8 mouse cellular contexts compared by ENCODE assay signal in genomic region chr7:30233387-30233786, GRCm38 (mm10). TPM values are rescaled to one million over a fixed set of nuclear protein-coding genes. Genes with fewer than 3 reads are reported as not detected.
DNase-seq lines count a peak whose midpoint lies in the region; ATAC-seq lines count a peak whose summit lies in the region.
"Had no signal": no experiment of that assay in that cellular context is flagged by ENCODE, and none has a peak within 500 bp of the region (broad histone marks: within the 10 kb centered on the region; RNA-seq: fewer than 3 reads in every experiment).

No protein-coding gene starts in this region.

- H3K27ac ChIP-seq in forebrain, embryonic 14.5 days (ENCODE audit: low read depth, low read length): no peak overlapping the region
- no peak overlapping the region for H3K27ac ChIP-seq in limb, embryonic 15.5 days

- WGBS in forebrain, embryonic 14.5 days: 91% methylated on average over 20 of the region's 20 CpGs
- WGBS in limb, embryonic 15.5 days: 88% methylated on average over 20 of the region's 20 CpGs

- ATAC-seq in forebrain, embryonic 14.5 days: no peak
- ATAC-seq in limb, embryonic 15.5 days (ENCODE audit: insufficient number of reproducible peaks, low FRiP score, low TSS enrichment, low read depth): no peak
- no peak for ATAC-seq in granulocyte monocyte progenitor cell, adult 5-6 weeks (replicated peaks; ENCODE audit: poor library complexity, severe bottlenecking)

- H3K36me3 ChIP-seq in forebrain, embryonic 14.5 days (ENCODE audit: control insufficient read depth, insufficient read depth, low read length): peaks cover 33% of the 10 kb centered on the region
- peaks cover 30% of the 10 kb centered on the region for H3K36me3 ChIP-seq in limb, embryonic 15.5 days

- peak overlapping the region; percentile 75; the same call in 1 of the 2 replicates for H3K4me2 ChIP-seq in forebrain, embryonic 14.5 days (ENCODE audit: low read length)
- H3K4me2 ChIP-seq in limb, embryonic 15.5 days: no peak overlapping the region

- H3K4me1 ChIP-seq in forebrain, embryonic 14.5 days (ENCODE audit: control insufficient read depth, insufficient read depth, low read length): peaks cover 12% of the 10 kb centered on the region
- peaks cover 20% of the 10 kb centered on the region for H3K4me1 ChIP-seq in limb, embryonic 15.5 days

- peak; percentile 19 for DNase-seq in layer of hippocampus, adult 9-11 months
- DNase-seq in layer of hippocampus, postnatal 25 days (ENCODE audit: extremely low spot score in 1 of 2, low spot score in 1 of 2): no peak
- peak; percentile 64 for DNase-seq in cerebellum, adult 9-10 months
- no peak for DNase-seq in forebrain, embryonic 14.5 days (ENCODE audit: low spot score)
- DNase-seq in embryo, embryonic 9.5 days (ENCODE audit: extremely low spot score): no peak

- H3K27me3 ChIP-seq in forebrain, embryonic 14.5 days (replicated peaks; ENCODE audit: control insufficient read depth, insufficient read depth, low read length): no peaks in the 10 kb centered on the region
- H3K27me3 ChIP-seq in limb, embryonic 15.5 days: no peaks in the 10 kb centered on the region

- H3K9ac ChIP-seq in forebrain, embryonic 14.5 days (ENCODE audit: low read length): 0 out of 2 replicates have a peak overlapping the region, but pooled peaks have one; percentile 32
- H3K9ac ChIP-seq in limb, embryonic 15.5 days: no peak overlapping the region

- no peaks in the 10 kb centered on the region for H3K9me3 ChIP-seq in forebrain, embryonic 14.5 days (replicated peaks; ENCODE audit: control insufficient read depth, low read length)
- no peaks in the 10 kb centered on the region for H3K9me3 ChIP-seq in limb, embryonic 15.5 days

- H3K4me3 ChIP-seq in forebrain, embryonic 14.5 days (ENCODE audit: low read depth, low read length): 0 out of 2 replicates have a peak overlapping the region, but pooled peaks have one; percentile 69
- peak overlapping the region; percentile 74; the same call in 1 of the 2 replicates for H3K4me3 ChIP-seq in limb, embryonic 15.5 days

RNA-seq across cellular contexts. Expression of gene Tbcb, which starts 1.3 kb away (rescaled TPM):
- 100 to 1,000 TPM; 115 to 136 TPM for total RNA-seq in layer of hippocampus, postnatal 25 days (2021)
- polyA plus RNA-seq in forebrain, embryonic 14.5 days (2014; fragmentation: Nextera tagmentation; extraction: Ambion mirVana): 376 and 384 TPM in 2 replicates
- 175 and 188 TPM in 2 replicates for polyA plus RNA-seq in limb, embryonic 15.5 days (2015; fragmentation: Nextera tagmentation; extraction: Ambion mirVana)
- total RNA-seq in granulocyte monocyte progenitor cell, adult 5-6 weeks (2014; fragmentation: Nextera tagmentation): 113 and 115 TPM in 2 replicates
- total RNA-seq in granulocyte monocyte progenitor cell, adult 5-6 weeks (2017): 48.2 and 53.7 TPM in 2 replicates

RNA-seq across cellular contexts. Expression of gene Polr2i, which starts 1.6 kb away (rescaled TPM):
- 10 to 100 TPM; 60.0 to 64.5 TPM for total RNA-seq in layer of hippocampus, postnatal 25 days (2021)
- 191 and 256 TPM in 2 replicates for polyA plus RNA-seq in forebrain, embryonic 14.5 days (2014; fragmentation: Nextera tagmentation; extraction: Ambion mirVana)
- polyA plus RNA-seq in limb, embryonic 15.5 days (2015; fragmentation: Nextera tagmentation; extraction: Ambion mirVana): 140 and 149 TPM in 2 replicates
- total RNA-seq in granulocyte monocyte progenitor cell, adult 5-6 weeks (2014; fragmentation: Nextera tagmentation): 79.3 and 81.3 TPM in 2 replicates
- total RNA-seq in granulocyte monocyte progenitor cell, adult 5-6 weeks (2017): 62.3 and 79.3 TPM in 2 replicates

RNA-seq across cellular contexts. Expression of gene Ovol3, which starts 2.1 kb away (rescaled TPM):
- not detected for total RNA-seq in layer of hippocampus, postnatal 25 days (2021)
- not detected in 2 replicates for polyA plus RNA-seq in forebrain, embryonic 14.5 days (2014; fragmentation: Nextera tagmentation; extraction: Ambion mirVana)
- 0.22 and 0.42 TPM in 2 replicates for polyA plus RNA-seq in limb, embryonic 15.5 days (2015; fragmentation: Nextera tagmentation; extraction: Ambion mirVana)
- not detected in 2 replicates for total RNA-seq in granulocyte monocyte progenitor cell, adult 5-6 weeks (2014; fragmentation: Nextera tagmentation)
- not detected in 2 replicates for total RNA-seq in granulocyte monocyte progenitor cell, adult 5-6 weeks (2017)
- total RNA-seq: layer of hippocampus, postnatal 10 days had no signal

RNA-seq across cellular contexts. Expression of gene Capns1, which starts 34.8 kb away (rescaled TPM):
- 100 to 1,000 TPM; 206 to 218 TPM for total RNA-seq in layer of hippocampus, postnatal 25 days (2021)
- polyA plus RNA-seq in forebrain, embryonic 14.5 days (2014; fragmentation: Nextera tagmentation; extraction: Ambion mirVana): 50.8 and 56.9 TPM in 2 replicates
- polyA plus RNA-seq in limb, embryonic 15.5 days (2015; fragmentation: Nextera tagmentation; extraction: Ambion mirVana): 102 and 117 TPM in 2 replicates
- 236 and 240 TPM in 2 replicates for total RNA-seq in granulocyte monocyte progenitor cell, adult 5-6 weeks (2014; fragmentation: Nextera tagmentation)
- 176 and 196 TPM in 2 replicates for total RNA-seq in granulocyte monocyte progenitor cell, adult 5-6 weeks (2017)

RNA-seq across cellular contexts. Expression of gene Thap8, which starts 46.5 kb away (rescaled TPM):
- total RNA-seq in layer of hippocampus, postnatal 25 days (2021): under 1 TPM; 0.22 to 0.73 TPM
- polyA plus RNA-seq in forebrain, embryonic 14.5 days (2014; fragmentation: Nextera tagmentation; extraction: Ambion mirVana): 0.27 and 0.32 TPM in 2 replicates
- polyA plus RNA-seq in limb, embryonic 15.5 days (2015; fragmentation: Nextera tagmentation; extraction: Ambion mirVana): 0.26 and 0.78 TPM in 2 replicates
- total RNA-seq in granulocyte monocyte progenitor cell, adult 5-6 weeks (2014; fragmentation: Nextera tagmentation): not detected in 2 replicates
- total RNA-seq in granulocyte monocyte progenitor cell, adult 5-6 weeks (2017): 0.57 TPM in 1 of 2 replicates, not detected in the other

Comparison
In these comparisons a context has a peak if more than half of its experiments do, and no peak if none do; other contexts are left out.
1. DNase-seq: peak in layer of hippocampus, adult 9-11 months (single experiment) and cerebellum, adult 9-10 months (single experiment); none in layer of hippocampus, postnatal 25 days (0 of 2), forebrain, embryonic 14.5 days (single experiment) and embryo, embryonic 9.5 days (single experiment).